In genomic region chr6:22356086-22356507, GRCm38 (mm10) we compare ENCODE assay signal across 8 mouse cellular contexts. TPM values are rescaled to one million over a fixed set of nuclear protein-coding genes. Genes with fewer than 3 reads are reported as not detected.
DNase-seq lines count a peak whose midpoint lies in the region; ATAC-seq lines count a peak whose summit lies in the region.

Fam3c (minus strand) TSS chr6:22356243.

- H3K36me3 ChIP-seq in hindbrain, embryonic 16.5 days (ENCODE audit: control insufficient read depth, insufficient read depth, low read length), result no peaks in the 10 kb centered on the region
- no peaks in the 10 kb centered on the region for H3K36me3 ChIP-seq in macrophage (ENCODE audit: inconsistent target)

- no peaks in the 10 kb centered on the region for H3K9me3 ChIP-seq in hindbrain, embryonic 16.5 days (ENCODE audit: control insufficient read depth, low read length)

- no peaks in the 10 kb centered on the region for H3K27me3 ChIP-seq in hindbrain, embryonic 16.5 days (replicated peaks; ENCODE audit: control insufficient read depth, insufficient read depth, low read length)

- H3K4me3 ChIP-seq in hindbrain, embryonic 16.5 days (ENCODE audit: low read length), result peak within 1 kb of the TSS; percentile 91
- H3K4me3 ChIP-seq in macrophage (ENCODE audit: inconsistent target), result peak within 1 kb of the TSS; percentile 57

- peak within 1 kb of the TSS; percentile 85 for H3K27ac ChIP-seq in hindbrain, embryonic 16.5 days (ENCODE audit: low read depth, low read length)
- peak within 1 kb of the TSS; percentile 58 for H3K27ac ChIP-seq in macrophage

- peak; percentile 99 for ATAC-seq in hindbrain, embryonic 16.5 days

- WGBS in hindbrain, embryonic 16.5 days, result 0% methylated on average over 31 of the region's 38 CpGs
- WGBS in macrophage (ENCODE audit: missing documents), result 3% methylated on average over 35 of the region's 38 CpGs

- H3K79me2 ChIP-seq in macrophage (ENCODE audit: inconsistent target), result peaks cover 45% of the 10 kb centered on the region

- peaks cover 12% of the 10 kb centered on the region for H3K4me1 ChIP-seq in hindbrain, embryonic 16.5 days (ENCODE audit: control insufficient read depth, insufficient read depth, low read depth, low read length)

- peak within 1 kb of the TSS; percentile 92 for H3K9ac ChIP-seq in hindbrain, embryonic 16.5 days (ENCODE audit: low read depth, low read length)

- peak; percentile 92 for DNase-seq in R1 (ENCODE audit: low read depth, low spot score)
- peak; percentile 95 to 96 for DNase-seq in cerebellum, postnatal 36 days
- peak; percentile 94 for DNase-seq in gastrocnemius, adult 18-20 months (ENCODE audit: low spot score)
- peak; percentile 95 for DNase-seq in left cerebral cortex, adult 18-20 months (ENCODE audit: low spot score in 2 of 2)
- DNase-seq in right cerebral cortex, adult 18-20 months, result peak; percentile 94
- peak; percentile 97 for DNase-seq in urinary bladder, postnatal 14 days (ENCODE audit: low spot score)

- peak within 1 kb of the TSS; percentile 69 for H3K4me2 ChIP-seq in hindbrain, embryonic 16.5 days (ENCODE audit: low read length)

RNA-seq across cellular contexts. Expression of gene Fam3c, which starts in this region (rescaled TPM):
- total RNA-seq in gastrocnemius, adult 18-20 months (2021), result 10 to 100 TPM; 21.5 to 22.8 TPM
- polyA plus RNA-seq in hindbrain, embryonic 16.5 days (2015; fragmentation: Nextera tagmentation; extraction: Ambion mirVana), result 98.2 and 104 TPM in 2 replicates
- 10 to 100 TPM; 95.7 to 98.4 TPM for total RNA-seq in left cerebral cortex, adult 18-20 months (2021)
- 10 to 100 TPM in 21 of 26 experiments, 1 to 10 TPM in 5; 5.5 to 52.7 (median 25.7) TPM for total RNA-seq in macrophage (2018; cell fraction: chromatin; rRNA removed)
- total RNA-seq in macrophage (2018; cell fraction: cytosol; rRNA removed), result 100 to 1,000 TPM in 3 of 26 experiments, 10 to 100 TPM in 23; 57.7 to 117 (median 89.4) TPM
- total RNA-seq in macrophage (2018; cell fraction: nucleus; rRNA removed), result 100 to 1,000 TPM in 2 of 26 experiments, 10 to 100 TPM in 24; 14.2 to 136 (median 72.7) TPM
- 74.2 to 155 TPM (median 79.4 TPM) in 3 replicates for polyA plus RNA-seq in macrophage (2018)

Comparison
In these comparisons a context has a peak if more than half of its experiments do, and no peak if none do; other contexts are left out.
1. Peak in every context shown above with its lines: DNase-seq, ATAC-seq, H3K4me3 ChIP-seq and H3K27ac ChIP-seq.
2. RNA of gene Fam3c (total RNA-seq): 95.7 to 98.4 TPM in left cerebral cortex, adult 18-20 months; 21.5 to 22.8 TPM in gastrocnemius, adult 18-20 months; every median in the first group is over 4 times any median in the second.